Mouse (Mus musculus) brain, embryonic 14.5 days (tissue): ENCODE results near the gene Stpg1.

Experiments
- CTCF ChIP-seq: fragments of 200-500 bp; IDR thresholded peaks from 2 replicates; pipeline ENCODE4 v1.5.1; 2012; ENCODE audit warnings: inconsistent platforms, mild to moderate bottlenecking, moderate library complexity, borderline replicate concordance; ENCODE audit not compliant: insufficient read depth, insufficient read length; ENCODE audit errors: extremely low read depth
- POLR2A ChIP-seq: fragments of 200-500 bp; IDR thresholded peaks from 2 replicates; pipeline ENCODE4 v1.6.1; 2012; ENCODE audit warnings: mild to moderate bottlenecking, inconsistent platforms, borderline replicate concordance; ENCODE audit not compliant: poor library complexity, insufficient read depth, insufficient read length, severe bottlenecking; ENCODE audit errors: extremely low read depth

DNA sequence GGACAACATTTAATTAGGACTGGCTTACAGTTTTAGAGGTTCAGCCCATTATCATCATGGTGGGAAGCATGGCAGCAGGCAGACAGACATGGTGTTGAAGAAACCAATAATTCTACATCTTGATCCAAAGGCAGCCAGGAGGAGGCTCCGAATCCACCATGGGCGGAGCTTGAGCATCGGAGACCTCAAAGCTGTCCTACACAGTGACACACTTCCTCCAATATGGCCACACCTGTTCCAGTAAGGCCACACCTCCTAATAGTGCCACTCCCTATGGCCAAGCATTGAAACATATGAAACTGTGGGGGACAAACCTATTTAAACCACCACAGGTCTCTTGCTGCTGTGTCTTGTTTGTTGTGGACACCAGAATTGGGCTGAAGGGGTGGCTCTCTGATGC is 40.4 kb downstream of the Stpg1 start:
- TF ChIP-seq POLR2A, result no peak
- no peak for TF ChIP-seq CTCF
